Mouse (Mus musculus) neural tube, embryonic 13.5 days (tissue): ENCODE data around the gene Samd4b. TPM values are rescaled to one million over a fixed set of nuclear protein-coding genes. Genes with fewer than 3 reads are reported as not detected.

ENCODE experiments used
- ATAC-seq: fragments of 200-750 bp; cut with Nextera tagmentation; 2 replicates; pipeline ENCODE4 v1.8.0; 2017; ENCODE audit warnings: low read depth, mild to moderate bottlenecking, moderate TSS enrichment, moderate library complexity
- H3K27ac ChIP-seq: fragments of 300-500 bp; sonication (generic); replicated peaks from 2 replicates; pipeline ENCODE4 v1.5.1; 2015; ENCODE audit warnings: moderate library complexity, mild to moderate bottlenecking, inconsistent platforms
- H3K27me3 ChIP-seq: fragments of 300-500 bp; sonication (generic); 2 replicates; pipeline ENCODE4 v1.6.1; 2015; ENCODE audit warnings: mild to moderate bottlenecking, inconsistent platforms
- H3K36me3 ChIP-seq: fragments of 300-500 bp; sonication (generic); 2 replicates; pipeline ENCODE4 v1.6.1; 2015; ENCODE audit warnings: mild to moderate bottlenecking, inconsistent platforms
- H3K4me1 ChIP-seq: fragments of 300-500 bp; sonication (generic); replicated peaks from 2 replicates; pipeline ENCODE4 v1.6.1; 2015; ENCODE audit warnings: inconsistent platforms
- H3K4me2 ChIP-seq: fragments of 300-500 bp; sonication (generic); 2 replicates; pipeline ENCODE4 v1.6.1; 2015; ENCODE audit warnings: inconsistent platforms, mild to moderate bottlenecking, moderate library complexity
- H3K4me3 ChIP-seq: fragments of 300-500 bp; sonication (generic); 2 replicates; pipeline ENCODE4 v1.5.1; 2015; ENCODE audit warnings: mild to moderate bottlenecking, inconsistent platforms
- H3K9ac ChIP-seq: fragments of 300-500 bp; sonication (generic); 2 replicates; pipeline ENCODE4 v1.6.1; 2015; ENCODE audit warnings: moderate library complexity, mild to moderate bottlenecking, inconsistent platforms
- H3K9me3 ChIP-seq: fragments of 300-500 bp; sonication (generic); 2 replicates; pipeline ENCODE4 v1.6.1; 2016; ENCODE audit warnings: inconsistent platforms
- WGBS: fragments of 180-500 bp; shearing (Covaris S2); methylation state at CpG from one replicate; pipeline ENCODE4 v1.1.7; 2015; 5-methylcytosine and 5-hydroxymethylcytosine counted together
- polyA plus RNA-seq: library from polyadenylated mRNA; unstranded; fragments of >200 nt; fragmentation: Nextera tagmentation; extraction: Ambion mirVana; gene quantifications from 2 replicates; pipeline ENCODE4 v1.2.1, GENCODE M21; 2015

Samd4b gene
- polyA plus RNA-seq, 1 experiment from 2014 or later = 25.6 TPM

- no peaks in the 10 kb centered on the region for H3K9me3 ChIP-seq
- peaks cover 3% of the 10 kb centered on the region for H3K4me1 ChIP-seq
- H3K36me3 ChIP-seq = no peaks in the 10 kb centered on the region
- no peak overlapping the region for H3K27ac ChIP-seq
- H3K27me3 ChIP-seq = peaks cover 13% of the 10 kb centered on the region
- H3K9ac ChIP-seq = no peak overlapping the region
- no peak overlapping the region for H3K4me3 ChIP-seq
- H3K4me2 ChIP-seq = no peak overlapping the region
- 76% methylated on average over 11 of the region's 11 CpGs for WGBS
- no peak for ATAC-seq
Measured at GRCm38 (mm10) chr7:28482854-28483253, 115.1 kb downstream of the Samd4b start.

DNA sequence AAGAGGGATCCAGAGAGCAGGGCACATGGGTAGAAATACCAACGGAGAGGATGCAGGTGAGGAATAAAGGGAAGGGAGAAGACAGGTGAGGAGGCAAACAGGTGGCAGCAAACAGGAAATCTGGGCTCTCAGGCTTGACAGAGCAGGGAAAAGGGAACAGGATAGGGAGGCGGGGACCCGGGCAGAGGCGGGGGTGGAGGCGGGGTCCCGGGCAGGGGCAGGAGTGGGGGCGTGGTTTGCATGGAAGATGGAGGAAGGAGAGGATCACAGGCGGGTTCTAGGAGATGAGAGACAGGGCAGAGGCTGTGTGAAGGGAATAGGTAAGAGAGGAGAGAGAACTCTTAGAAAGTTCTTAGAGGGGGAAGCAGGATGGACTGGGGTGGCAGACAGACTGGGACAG lies 119.1 kb downstream of the Samd4b start:
- 16% methylated on average over 8 of the region's 8 CpGs for WGBS
- Histone ChIP-seq H3K4me2 (no peak overlapping the region), H3K27me3 (0 out of 2 replicates have a peak, but pooled peaks cover 2% of the 10 kb centered on the region), H3K4me1 (no peaks in the 10 kb centered on the region), H3K9me3 (no peaks in the 10 kb centered on the region), H3K4me3 (no peak overlapping the region), H3K36me3 (no peaks in the 10 kb centered on the region), H3K27ac (no peak overlapping the region), H3K9ac (no peak overlapping the region)
- ATAC-seq = no peak; the same call in 1 of the 2 replicates

- 92% methylated on average over 5 of the region's 5 CpGs for WGBS
- Histone ChIP-seq H3K9ac (no peak overlapping the region), H3K4me1 (no peaks in the 10 kb centered on the region), H3K4me2 (no peak overlapping the region), H3K27me3 (0 out of 2 replicates have a peak, but pooled peaks cover 6% of the 10 kb centered on the region), H3K36me3 (no peaks in the 10 kb centered on the region), H3K27ac (no peak overlapping the region), H3K9me3 (no peaks in the 10 kb centered on the region), H3K4me3 (no peak overlapping the region)
- no peak for ATAC-seq
Measured at GRCm38 (mm10) chr7:28477363-28477762, 120.6 kb downstream of the Samd4b start.

DNA sequence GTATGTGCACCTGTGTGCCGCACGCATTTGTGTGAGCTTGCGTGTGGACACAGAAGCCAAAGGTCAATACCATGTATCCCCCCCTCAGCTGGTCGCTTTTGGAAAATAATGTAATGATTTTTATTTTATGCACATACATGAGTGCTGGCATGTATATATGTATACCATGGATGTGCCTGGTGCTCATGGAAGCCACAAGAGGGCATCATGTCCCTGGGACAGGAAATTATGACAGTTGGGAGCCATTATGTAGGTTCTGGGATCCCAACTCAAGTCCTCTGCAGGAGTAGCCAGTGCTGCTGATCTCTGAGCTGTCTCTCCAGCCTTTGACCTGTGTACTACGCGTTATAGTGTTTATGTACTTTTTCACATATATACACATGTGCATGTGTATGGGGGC lies 121.8 kb downstream of the Samd4b start:
- Histone ChIP-seq H3K27ac (no peak overlapping the region), H3K36me3 (no peaks in the 10 kb centered on the region), H3K4me1 (no peaks in the 10 kb centered on the region), H3K9ac (no peak overlapping the region), H3K4me3 (no peak overlapping the region), H3K27me3 (0 out of 2 replicates have a peak, but pooled peaks cover 6% of the 10 kb centered on the region), H3K4me2 (no peak overlapping the region), H3K9me3 (no peaks in the 10 kb centered on the region)
- 89% methylated on average over 6 of the region's 6 CpGs for WGBS
- ATAC-seq = no peak

GRCm38 (mm10) chr7:28467213-28467751 lies 130.7 kb downstream of the Samd4b start:
- peak overlapping the region; percentile 63 for H3K9ac ChIP-seq
- peak; percentile 34; the same call in 1 of the 2 replicates for ATAC-seq
- peaks cover 40% of the 10 kb centered on the region for H3K36me3 ChIP-seq
- H3K9me3 ChIP-seq = no peaks in the 10 kb centered on the region
- peak overlapping the region; percentile 38 for H3K4me3 ChIP-seq
- H3K27ac ChIP-seq = no peak overlapping the region
- H3K4me1 ChIP-seq = peaks cover 42% of the 10 kb centered on the region
- H3K27me3 ChIP-seq = peaks cover 26% of the 10 kb centered on the region
- 3% methylated on average over 58 of the region's 63 CpGs for WGBS
- peak overlapping the region; percentile 62 for H3K4me2 ChIP-seq

GRCm38 (mm10) chr7:28466721-28467212 lies 131.2 kb downstream of the Samd4b start:
- Histone ChIP-seq H3K4me2 (peak overlapping the region; percentile 62), H3K4me1 (peaks cover 43% of the 10 kb centered on the region), H3K27me3 (peaks cover 26% of the 10 kb centered on the region), H3K4me3 (peak overlapping the region; percentile 38), H3K9me3 (no peaks in the 10 kb centered on the region), H3K36me3 (peaks cover 46% of the 10 kb centered on the region), H3K9ac (peak overlapping the region; percentile 63), H3K27ac (no peak overlapping the region)
- WGBS = 11% methylated on average over 40 of the region's 40 CpGs
- no peak for ATAC-seq

DNA sequence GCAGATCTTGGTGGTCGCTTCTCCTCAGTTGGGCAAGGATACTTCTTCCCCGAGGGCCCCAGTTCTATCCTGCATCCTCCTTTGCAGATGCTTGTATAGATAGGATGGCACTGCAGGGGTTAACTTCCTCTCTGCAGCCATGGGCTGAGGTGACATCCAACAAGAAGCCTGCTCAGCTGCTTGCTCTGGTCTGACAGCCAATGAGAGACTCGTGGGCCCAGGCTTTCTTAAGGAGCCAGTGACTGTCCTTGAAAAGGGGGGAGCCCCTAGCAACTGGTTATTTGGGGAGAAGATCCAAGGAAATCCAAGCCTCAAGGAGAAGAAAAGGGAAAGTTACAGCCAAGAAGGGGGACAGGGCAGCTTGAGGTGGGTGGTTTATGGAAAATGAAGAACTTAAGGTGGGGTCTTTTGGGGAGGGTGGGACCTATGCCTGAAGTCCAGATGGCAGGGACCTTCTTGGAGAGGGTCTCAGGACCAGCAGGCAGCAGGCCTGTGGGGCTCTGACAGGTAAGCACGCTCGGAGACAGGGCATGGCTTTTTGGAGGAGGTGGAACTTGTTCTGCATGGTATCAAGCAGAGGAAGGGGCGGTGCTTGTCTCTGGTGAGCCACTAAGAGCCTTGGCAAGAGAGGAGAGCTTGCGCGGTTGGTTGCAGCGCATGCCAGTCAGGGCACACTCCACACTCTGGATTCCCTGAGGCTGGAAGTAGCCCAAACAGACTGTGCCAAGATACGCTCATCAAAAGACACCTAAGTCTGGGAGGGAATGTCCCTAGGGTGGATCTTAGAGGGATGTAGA lies 133.3 kb downstream of the Samd4b start:
- whole genome bisulfite sequencing = 72% methylated on average over 10 of the region's 10 CpGs
- H3K9me3 ChIP-seq = no peaks in the 10 kb centered on the region
- peak overlapping the region; percentile 7 for H3K4me3 ChIP-seq
- peak overlapping the region; percentile 52; the same call in 1 of the 2 replicates for H3K27ac ChIP-seq
- peak overlapping the region; percentile 28; the same call in 1 of the 2 replicates for H3K9ac ChIP-seq
- peaks cover 26% of the 10 kb centered on the region for H3K27me3 ChIP-seq
- H3K4me2 ChIP-seq = peak overlapping the region; percentile 29
- H3K4me1 ChIP-seq = peaks cover 48% of the 10 kb centered on the region
- H3K36me3 ChIP-seq = peaks cover 66% of the 10 kb centered on the region
- ATAC-seq = peak; percentile 51; the same call in 1 of the 2 replicates

DNA sequence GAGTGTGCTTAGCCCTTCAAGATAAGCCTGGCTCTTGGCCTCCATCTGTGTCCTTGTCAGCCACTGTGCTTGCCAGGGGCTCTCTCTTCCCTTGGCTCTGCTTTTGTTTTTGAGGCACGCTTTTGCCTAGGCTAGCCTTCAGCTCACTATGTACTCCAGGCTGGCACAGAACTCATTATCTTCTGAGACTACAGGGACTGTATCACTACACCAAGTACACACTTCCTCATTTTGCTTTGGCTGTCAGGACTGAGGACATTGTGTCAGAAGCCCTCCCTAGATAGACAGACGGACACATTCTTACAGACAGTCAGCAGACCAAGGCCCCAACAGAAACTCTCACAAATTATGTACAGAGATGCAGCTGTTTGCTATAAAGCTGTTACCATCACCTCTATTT lies 135.2 kb downstream of the Samd4b start:
- no peak overlapping the region for H3K4me2 ChIP-seq
- H3K36me3 ChIP-seq = peaks cover 84% of the 10 kb centered on the region
- 95% methylated on average over 2 of the region's 2 CpGs for WGBS
- no peak for ATAC-seq
- H3K27ac ChIP-seq = no peak overlapping the region
- H3K27me3 ChIP-seq = peaks cover 26% of the 10 kb centered on the region
- no peak overlapping the region for H3K4me3 ChIP-seq
- H3K4me1 ChIP-seq = peaks cover 48% of the 10 kb centered on the region
- H3K9me3 ChIP-seq = no peaks in the 10 kb centered on the region
- H3K9ac ChIP-seq = no peak overlapping the region

DNA sequence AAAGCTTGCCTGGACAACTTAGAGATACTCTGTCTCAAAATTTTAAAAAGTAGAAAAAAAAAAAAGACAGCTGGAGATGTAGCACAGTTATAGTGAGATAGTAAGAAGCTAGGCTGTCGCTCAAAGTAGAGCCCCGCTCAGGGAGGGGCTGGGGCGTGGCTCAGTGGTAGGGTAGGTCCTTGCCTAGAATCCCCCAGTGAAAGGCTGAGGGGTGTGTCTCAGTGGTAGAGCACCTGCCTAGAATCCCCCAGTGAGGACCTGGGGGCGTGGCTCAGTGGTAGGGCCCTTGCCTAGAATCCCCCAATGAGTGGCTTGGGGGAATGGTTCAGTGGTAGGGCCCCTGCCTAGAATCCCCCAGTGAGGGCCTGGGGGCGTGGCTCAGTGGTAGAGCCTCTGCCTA lies 137.6 kb downstream of the Samd4b start:
- peaks cover 29% of the 10 kb centered on the region for H3K4me1 ChIP-seq
- peaks cover 89% of the 10 kb centered on the region for H3K36me3 ChIP-seq
- H3K27me3 ChIP-seq = peaks cover 3% of the 10 kb centered on the region
- H3K4me2 ChIP-seq = no peak overlapping the region
- no peak for ATAC-seq
- H3K4me3 ChIP-seq = no peak overlapping the region
- no peaks in the 10 kb centered on the region for H3K9me3 ChIP-seq
- H3K9ac ChIP-seq = no peak overlapping the region
- H3K27ac ChIP-seq = no peak overlapping the region
- WGBS = 93% methylated on average over 5 of the region's 5 CpGs

GRCm38 (mm10) chr7:28452361-28453005 lies 145.5 kb downstream of the Samd4b start:
- Histone ChIP-seq H3K4me1 (peaks cover 18% of the 10 kb centered on the region), H3K27ac (peak overlapping the region; percentile 84), H3K27me3 (no peaks in the 10 kb centered on the region), H3K4me3 (peak overlapping the region; percentile 81), H3K4me2 (peak overlapping the region; percentile 77), H3K36me3 (peaks cover 33% of the 10 kb centered on the region), H3K9me3 (no peaks in the 10 kb centered on the region), H3K9ac (peak overlapping the region; percentile 95)
- ATAC-seq = peak; percentile 48; the same call in 1 of the 2 replicates
- 2% methylated on average over 24 of the region's 24 CpGs for WGBS

DNA sequence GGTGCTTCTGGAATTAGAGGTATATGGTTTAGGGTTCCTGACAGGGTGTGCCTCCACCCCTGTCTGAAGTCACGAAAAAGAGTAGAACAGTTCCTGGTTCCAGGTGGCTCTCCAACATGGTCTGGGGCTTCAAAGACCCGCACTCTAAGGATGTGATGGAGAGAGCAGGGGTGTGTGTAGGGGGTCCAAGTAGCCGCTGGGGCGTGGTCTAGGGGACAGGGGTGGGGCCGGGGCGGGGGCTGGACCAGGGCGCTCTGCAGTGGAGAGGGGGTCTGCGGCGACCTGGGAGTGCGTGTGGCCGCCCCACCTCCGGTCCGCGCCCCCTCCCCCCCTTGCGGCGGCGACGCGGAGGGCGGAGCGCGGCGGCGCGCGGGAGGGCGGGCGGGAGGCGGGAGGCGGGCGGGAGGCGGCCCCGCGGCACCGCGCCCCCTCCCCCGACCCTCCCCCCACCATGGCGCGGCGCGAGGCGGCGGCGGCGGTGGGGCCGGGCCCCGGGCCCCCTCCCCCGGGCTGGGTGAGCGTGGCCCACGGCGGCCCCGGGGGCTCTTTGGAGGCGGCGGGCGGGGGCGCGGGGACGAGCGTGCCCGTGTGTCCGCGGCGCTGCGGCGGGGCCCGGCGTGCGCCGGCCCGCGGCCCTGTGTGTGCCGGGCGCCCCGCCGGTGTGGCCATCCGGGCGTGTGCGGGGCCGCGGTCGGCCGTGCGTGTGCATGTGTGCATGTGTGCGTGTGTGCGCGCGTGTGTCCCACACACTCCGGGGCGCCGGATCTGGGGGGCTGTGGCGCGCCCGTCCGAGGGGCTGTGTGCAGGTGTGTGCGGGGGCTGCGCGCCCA lies 146.2 kb downstream of the Samd4b start, which contains the start of gene Lrfn1:
Gene Lrfn1 (plus strand): TSS at position 450 of the 830 bp plus-strand sequence.
- peak; percentile 80 for ATAC-seq
- Histone ChIP-seq H3K27ac (peak within 1 kb of the TSS; percentile 84), H3K36me3 (peaks cover 26% of the 10 kb centered on the region), H3K27me3 (no peaks in the 10 kb centered on the region), H3K4me3 (peak within 1 kb of the TSS; percentile 81), H3K9me3 (no peaks in the 10 kb centered on the region), H3K4me2 (peak within 1 kb of the TSS; percentile 77), H3K4me1 (peaks cover 26% of the 10 kb centered on the region), H3K9ac (peak within 1 kb of the TSS; percentile 95)
- WGBS = 1% methylated on average over 29 of the region's 97 CpGs
